10 mouse cellular contexts compared by ENCODE assay signal in genomic region chr2:92499701-92500322, GRCm38 (mm10). TPM values are rescaled to one million over a fixed set of nuclear protein-coding genes. Genes with fewer than 3 reads are reported as not detected.
A peak's percentile ranks its signal among the peaks of the same experiment; 100 is the strongest.
DNase-seq lines count a peak whose midpoint lies in the region; ATAC-seq and TF ChIP-seq lines count a peak whose summit lies in the region.
"Had no signal": no experiment of that assay in that cellular context is flagged by ENCODE, and none has a peak within 500 bp of the region (broad histone marks: within the 10 kb centered on the region; RNA-seq: fewer than 3 reads in every experiment).

No protein-coding gene starts in this region.

- peak; percentile 94 for ATAC-seq in frontal cortex, adult (ENCODE audit: low TSS enrichment)
- ATAC-seq in liver, postnatal 0 days: no peak

- no peaks in the 10 kb centered on the region for H3K27me3 ChIP-seq in liver, postnatal 0 days (ENCODE audit: insufficient read depth, low read length)

- WGBS in liver, postnatal 0 days (ENCODE audit: insufficient replicate concordance): 78% methylated on average over 3 of the region's 3 CpGs

- no peak overlapping the region for H3K4me3 ChIP-seq in liver, postnatal 0 days (ENCODE audit: low read depth, low read length)

- intact Hi-C loops in left cerebral cortex, postnatal 4 days (cut with DNase I): no loop called here
- intact Hi-C loops in gastrocnemius, postnatal 14 days (cut with DNase I; ENCODE audit: low total_unique reads): no loop called here

- DNase-seq in frontal cortex, postnatal 25 days (ENCODE audit: low spot score in 2 of 2): no peak
- peak; percentile 47 to 69 for DNase-seq in frontal cortex, postnatal 36 days (ENCODE audit: low spot score in 2 of 2)
- peak; percentile 39 for DNase-seq in left cerebral cortex, postnatal 4 days
- DNase-seq in right cerebral cortex, postnatal 25 days: peak; percentile 65
- DNase-seq in liver, postnatal 0 days: no peak
- DNase-seq in gastrocnemius, postnatal 14 days: no peak
- DNase-seq in lung, postnatal 25 days (ENCODE audit: low spot score): no peak
- DNase-seq: adrenal gland, postnatal 10 days had no signal

- H3K27ac ChIP-seq in liver, postnatal 0 days (ENCODE audit: low read depth): no peak overlapping the region

- H3K36me3 ChIP-seq in liver, postnatal 0 days (replicated peaks; ENCODE audit: insufficient read depth, low read length): no peaks in the 10 kb centered on the region

- TF ChIP-seq CTCF in liver, postnatal 0 days (IDR thresholded peaks at IDR 0.05; ENCODE audit: low read depth): no peak

- H3K4me1 ChIP-seq in liver, postnatal 0 days (ENCODE audit: insufficient read depth): no peaks in the 10 kb centered on the region

- no peak for TF ChIP-seq EP300 in liver, postnatal 0 days (IDR thresholded peaks at IDR 0.05; ENCODE audit: low read depth)

- no peaks in the 10 kb centered on the region for H3K9me3 ChIP-seq in liver, postnatal 0 days (ENCODE audit: low read length)

- H3K9ac ChIP-seq in liver, postnatal 0 days (replicated peaks): no peak overlapping the region

- H3K4me2 ChIP-seq in liver, postnatal 0 days (ENCODE audit: low read depth, low read length): no peak overlapping the region
- H3K4me2 ChIP-seq: liver, embryonic 11.5 days had no signal

RNA-seq across cellular contexts. Expression of gene Slc35c1, which starts 39.5 kb away (rescaled TPM):
- 10 to 100 TPM; 18.0 to 18.1 TPM for total RNA-seq in left cerebral cortex, postnatal 4 days (2021)
- 9.0 and 9.3 TPM in 2 replicates for polyA plus RNA-seq in liver, postnatal 0 days (2015; fragmentation: Nextera tagmentation; extraction: Ambion mirVana)
- total RNA-seq in gastrocnemius, postnatal 14 days (2021): 1 to 10 TPM; 4.4 to 6.4 TPM

Comparison
In these comparisons a context has a peak if more than half of its experiments do, and no peak if none do; other contexts are left out.
1. DNase-seq: peak in frontal cortex, postnatal 36 days (2 of 2), left cerebral cortex, postnatal 4 days (single experiment) and right cerebral cortex, postnatal 25 days (single experiment); none in frontal cortex, postnatal 25 days (0 of 2), liver, postnatal 0 days (single experiment), gastrocnemius, postnatal 14 days (single experiment) and lung, postnatal 25 days (single experiment).